Mouse (Mus musculus) embryo, embryonic 11 days (tissue): ENCODE data around the gene Atp1b2.
"Not testable (repeated sequence)": the region's sequence is repeated elsewhere in the genome, so short reads cannot be mapped to it uniquely, and the experiment has no call there.

Source experiments
- DNase-seq: peaks from one replicate; pipeline ENCODE4 v3.0.0-alpha.2; 2015

Atp1b2 gene

DNA sequence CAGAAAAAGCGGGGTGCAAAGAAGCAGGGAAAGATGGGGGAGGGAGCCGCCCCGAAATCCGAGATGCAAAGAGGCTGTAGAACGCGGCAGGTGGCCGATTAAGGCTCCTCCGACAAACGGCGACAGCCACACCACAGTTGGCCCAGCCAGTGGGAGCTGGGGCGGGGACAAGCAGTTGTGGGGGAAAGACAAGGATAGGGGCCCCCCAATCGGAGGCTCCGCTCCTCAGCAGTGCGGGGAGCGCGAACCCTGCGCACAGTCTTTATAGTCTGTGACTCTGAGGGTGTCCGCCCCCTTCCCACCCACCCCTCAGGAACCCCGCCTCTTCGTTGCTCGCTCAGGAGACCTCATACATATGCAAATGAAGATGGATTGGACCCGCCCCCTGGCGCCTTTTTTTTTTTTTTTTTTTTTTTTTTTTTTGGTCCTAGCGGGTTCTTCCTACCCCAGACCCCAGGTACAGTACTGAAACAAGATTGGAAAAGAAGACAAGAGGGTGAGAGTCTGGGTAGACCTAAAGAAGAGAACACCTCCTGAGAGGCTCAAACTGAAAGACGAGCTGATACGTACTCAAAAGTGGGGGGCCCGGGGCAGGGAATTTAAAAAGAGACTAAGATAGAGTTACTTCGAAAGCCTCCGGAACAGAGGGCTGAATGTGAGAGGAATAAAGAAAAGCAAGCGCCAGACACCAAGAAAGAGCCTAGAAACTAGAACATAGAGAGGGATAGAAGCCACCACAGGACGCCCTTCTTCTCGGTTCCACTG lies at the start of gene Atp1b2:
TSS of gene Atp1b2 (minus strand) at position 217 of the 765 bp plus-strand sequence.
- DNase-seq: peak; percentile 87

DNA sequence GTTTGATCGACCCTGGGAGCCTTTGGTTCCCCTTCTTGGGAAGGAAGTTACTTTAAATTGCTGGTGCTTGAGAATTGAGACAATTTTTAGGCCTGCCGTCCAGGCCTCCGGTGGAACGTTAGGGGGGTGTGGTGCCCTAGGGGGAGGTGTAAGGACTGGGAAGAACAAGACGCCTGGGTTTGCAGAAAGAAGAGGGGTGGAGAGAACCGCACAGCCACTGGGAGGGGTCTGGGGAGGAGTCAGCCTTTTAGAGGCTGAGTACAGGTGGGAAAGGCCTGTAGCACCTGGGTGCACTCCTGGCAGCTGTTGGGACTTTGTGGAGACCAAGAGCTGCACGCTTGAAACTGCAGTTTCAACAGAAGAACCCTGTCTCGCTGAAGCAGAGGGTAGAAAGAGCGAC lies 49.0 kb upstream of the Atp1b2 start:
- peak; percentile 8 for DNase-seq

DNA sequence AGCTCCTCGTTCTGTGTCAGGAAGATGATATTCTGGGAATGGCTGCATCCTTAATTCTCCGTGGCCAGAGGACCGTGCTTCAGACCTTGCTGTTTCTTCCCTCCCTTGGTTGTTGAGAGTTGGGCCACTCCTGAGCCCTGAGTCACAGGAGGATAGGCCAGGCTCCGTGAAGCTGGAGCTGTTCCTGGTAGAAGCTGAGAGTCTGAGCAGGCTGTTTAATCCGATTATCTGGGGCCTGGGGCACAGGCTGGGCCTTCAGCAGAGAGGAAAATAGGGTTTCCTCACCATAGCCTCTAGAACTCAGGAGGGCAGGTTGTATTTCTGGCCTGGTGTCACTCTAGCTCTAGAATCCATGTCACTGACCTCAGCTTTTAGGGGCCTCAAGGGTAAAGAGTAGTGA lies 47.7 kb upstream of the Atp1b2 start:
- peak; percentile 12 for DNase-seq

DNA sequence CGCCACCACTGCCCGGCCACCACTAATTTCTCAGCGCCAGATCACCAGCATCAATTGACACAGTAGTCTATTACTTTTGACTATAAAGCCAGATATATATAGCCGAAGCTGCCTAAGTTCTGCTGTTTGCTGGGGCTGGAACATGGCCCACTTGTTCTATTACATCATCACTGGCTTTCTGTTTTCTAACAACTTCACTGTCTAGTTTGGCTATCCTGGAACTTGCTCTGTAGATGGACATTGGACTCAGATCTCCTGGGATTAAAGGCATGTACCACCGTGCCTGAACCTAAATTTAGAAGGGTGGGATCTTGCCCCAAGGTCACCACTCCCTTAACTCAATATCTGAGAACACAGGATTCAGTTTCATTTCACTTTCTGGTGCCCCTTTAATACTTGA lies 40.1 kb upstream of the Atp1b2 start:
- no peak for DNase-seq

DNA sequence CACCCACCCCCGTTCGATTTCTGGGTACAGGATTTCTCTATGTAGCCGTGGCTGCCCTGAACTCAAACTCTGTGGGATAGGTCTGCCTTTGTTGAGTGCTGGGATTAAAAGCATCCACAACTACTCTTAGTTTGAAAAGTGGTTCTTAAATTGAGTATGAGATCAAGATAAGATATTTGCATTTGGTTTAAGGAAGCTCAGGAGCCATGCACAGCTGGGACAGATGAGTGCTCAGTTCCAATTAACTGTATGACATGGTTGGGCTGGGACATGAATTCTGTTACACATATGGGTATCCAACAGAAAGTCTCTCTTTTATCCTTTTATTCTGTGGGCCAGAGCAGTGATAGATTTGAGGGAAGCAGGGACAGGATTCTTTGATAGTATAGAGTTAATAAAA lies 29.7 kb upstream of the Atp1b2 start:
- no peak for DNase-seq

DNA sequence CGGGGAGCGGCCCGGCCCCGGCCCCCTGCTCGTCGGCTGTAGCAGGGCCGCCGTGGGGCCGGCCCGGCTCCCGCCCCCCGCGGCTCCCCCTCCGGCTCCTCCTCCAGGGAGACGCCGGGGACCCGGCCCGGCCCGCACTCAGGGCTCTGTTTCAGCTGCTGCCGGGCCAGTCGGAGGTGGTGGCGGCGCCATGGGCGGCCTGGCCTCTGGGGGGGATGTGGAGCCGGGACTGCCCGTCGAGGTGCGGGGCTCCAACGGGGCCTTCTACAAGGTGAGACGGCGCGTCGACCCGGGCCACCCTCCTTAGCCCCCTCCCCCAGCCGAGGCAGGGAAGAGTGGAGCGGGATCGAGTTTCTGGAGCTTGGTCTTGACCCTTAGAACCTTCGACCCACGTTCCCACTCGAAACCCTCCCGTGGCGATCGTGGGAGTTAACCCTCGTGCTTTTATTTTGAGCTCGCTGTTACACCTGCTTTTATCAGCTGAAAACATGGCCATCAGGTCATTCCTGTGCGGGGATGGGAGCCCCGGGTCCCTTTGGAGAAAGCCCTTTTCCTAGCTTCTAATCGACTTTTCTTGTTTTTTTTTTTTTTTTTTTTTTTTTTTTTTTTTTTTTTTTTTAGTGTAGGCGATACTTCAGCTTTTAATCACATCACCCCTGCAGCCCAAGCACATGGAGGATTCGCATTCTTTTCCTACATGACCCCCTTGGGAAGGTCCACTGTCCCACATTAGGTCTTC lies 27.6 kb upstream of the Atp1b2 start:
- no peak for DNase-seq

DNA sequence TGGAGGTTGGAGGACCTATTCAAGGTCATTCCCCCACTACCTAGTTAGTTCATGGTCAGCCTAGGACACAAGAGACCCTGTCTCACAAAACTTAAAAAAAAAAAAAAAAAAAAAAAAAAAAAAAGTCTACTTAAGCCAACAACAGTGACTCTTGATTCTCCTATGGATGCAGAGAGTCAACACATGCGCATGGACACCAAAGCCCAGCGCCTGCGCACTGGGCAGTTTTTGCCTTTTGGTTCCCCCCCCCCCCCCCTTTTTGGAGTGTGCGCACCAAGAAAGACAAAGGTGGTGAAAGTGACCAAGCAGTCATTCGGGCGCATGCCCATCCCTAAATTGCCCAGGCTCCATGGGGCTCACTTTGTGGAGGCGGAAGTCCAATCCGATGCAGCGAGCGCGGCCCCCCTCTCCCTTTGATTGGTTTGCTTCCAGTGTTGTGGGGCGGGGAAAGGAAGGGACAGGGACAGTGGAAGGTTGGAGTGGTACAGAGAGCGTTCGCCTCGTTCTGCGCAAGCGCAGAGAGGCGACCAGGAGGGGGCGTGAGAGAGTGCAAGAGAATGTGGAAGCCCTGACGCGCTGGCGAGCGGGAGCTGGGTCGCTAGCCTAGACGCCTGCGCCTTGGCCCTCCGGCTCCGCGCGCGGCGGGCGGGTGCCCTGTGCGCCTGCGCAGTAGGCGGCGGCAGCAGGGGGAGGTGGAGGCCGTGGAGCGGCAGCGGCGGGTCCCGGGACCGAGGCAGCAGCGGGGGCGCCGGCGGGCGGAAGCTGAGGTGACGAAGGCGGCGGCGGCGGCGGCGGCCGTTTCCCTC lies 26.7 kb upstream of the Atp1b2 start, which contains the start of gene Fxr2:
TSS of gene Fxr2 (plus strand) at position 707 of the 806 bp plus-strand sequence.
- peak; percentile 99 for DNase-seq

DNA sequence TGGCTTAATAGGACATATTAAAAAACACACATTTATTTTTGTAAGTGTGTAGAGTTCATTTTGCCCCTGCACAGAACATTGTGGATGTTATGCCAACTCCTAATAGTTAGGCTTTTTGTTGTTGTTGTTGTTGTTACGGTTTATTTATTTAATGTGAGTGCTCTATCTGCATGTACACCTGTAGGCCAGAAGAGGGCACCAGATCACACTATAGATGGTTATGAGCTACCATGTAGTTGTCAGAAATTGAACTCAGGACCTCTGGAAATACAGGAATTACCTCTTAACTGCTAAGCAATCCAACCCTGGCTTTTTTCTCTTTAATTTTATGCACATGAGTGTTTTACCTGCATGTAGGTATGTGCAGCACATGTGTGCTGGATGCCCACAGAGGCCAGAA lies 24.1 kb upstream of the Atp1b2 start:
- peak; percentile 21 for DNase-seq

DNA sequence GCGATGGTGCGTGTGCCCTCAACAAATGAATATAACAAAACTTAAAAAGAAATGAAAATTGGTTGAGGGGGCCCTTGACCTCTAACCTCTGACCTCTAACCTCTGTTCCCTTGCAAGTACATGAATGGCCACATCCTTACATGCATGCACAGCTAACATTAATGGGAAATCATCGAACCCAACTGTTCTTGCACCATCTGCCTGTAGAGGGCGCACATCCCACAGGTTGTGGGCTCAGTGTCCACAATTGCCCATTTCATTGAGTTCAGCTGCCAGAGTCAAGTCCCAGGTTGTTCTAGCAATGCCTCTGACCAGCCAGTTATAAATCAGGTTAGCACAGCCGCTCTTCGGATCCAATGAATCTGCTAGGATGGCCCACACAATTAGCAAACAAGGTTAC lies 22.5 kb upstream of the Atp1b2 start:
- peak; percentile 89 for DNase-seq

DNA sequence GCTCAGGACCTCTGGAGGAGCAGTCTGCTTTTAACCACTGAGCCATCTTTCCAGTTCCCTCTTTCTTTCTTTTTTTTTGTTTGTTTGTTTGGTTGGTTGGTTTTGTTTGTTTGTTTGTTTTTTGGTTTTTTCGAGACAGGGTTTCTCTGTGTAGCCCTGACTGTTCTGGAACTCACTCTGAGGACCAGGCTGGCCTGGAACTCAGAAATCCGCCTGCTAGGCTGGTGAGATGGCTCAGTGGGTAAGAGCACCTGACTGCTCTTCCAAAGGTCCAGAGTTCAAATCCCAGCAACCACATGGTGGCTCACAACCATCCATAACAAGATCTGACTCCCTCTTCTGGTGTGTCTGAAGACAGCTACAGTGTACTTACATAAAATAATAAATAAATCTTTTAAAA lies 18.6 kb upstream of the Atp1b2 start:
- DNase-seq: not testable (repeated sequence)

DNA sequence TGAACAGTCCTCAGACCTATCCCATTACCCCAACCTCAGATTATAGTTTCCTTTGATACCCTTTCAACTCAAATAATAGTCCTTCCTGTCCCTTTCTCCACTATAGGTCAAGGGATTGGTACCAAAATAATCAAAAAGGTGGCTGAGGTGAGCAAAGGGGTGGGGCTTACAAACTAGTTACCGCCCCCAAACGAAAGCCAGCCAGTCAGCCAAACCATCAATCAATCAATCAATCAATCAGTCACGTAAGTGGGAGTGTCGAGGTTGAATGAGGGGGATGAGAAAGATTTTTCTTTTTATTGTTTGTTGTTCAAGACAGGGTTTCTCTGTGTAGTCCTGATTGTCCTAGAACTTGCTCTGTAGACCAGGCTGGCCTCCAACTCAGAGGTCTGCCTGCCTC lies 17.3 kb upstream of the Atp1b2 start:
- DNase-seq: no peak

DNA sequence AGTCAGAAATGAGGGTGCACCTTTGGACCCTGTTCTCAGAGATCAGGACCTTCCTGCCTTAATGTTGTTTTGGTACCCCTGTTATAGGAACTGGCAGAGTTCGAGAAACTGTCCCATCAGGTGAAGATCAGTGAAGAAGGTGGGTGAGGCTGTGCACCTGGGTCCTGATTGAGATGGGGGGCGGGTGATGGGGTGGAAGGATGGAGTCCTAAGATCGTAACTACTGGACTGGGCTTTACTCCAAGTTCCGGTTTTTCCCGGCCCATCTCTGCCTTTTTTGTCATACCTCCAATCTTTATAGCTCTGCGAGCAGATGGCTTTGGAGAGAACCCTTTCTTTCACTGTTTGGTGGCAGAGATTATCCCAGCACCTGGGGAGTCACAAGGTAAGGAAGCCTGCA lies 16.7 kb upstream of the Atp1b2 start:
- no peak for DNase-seq

DNA sequence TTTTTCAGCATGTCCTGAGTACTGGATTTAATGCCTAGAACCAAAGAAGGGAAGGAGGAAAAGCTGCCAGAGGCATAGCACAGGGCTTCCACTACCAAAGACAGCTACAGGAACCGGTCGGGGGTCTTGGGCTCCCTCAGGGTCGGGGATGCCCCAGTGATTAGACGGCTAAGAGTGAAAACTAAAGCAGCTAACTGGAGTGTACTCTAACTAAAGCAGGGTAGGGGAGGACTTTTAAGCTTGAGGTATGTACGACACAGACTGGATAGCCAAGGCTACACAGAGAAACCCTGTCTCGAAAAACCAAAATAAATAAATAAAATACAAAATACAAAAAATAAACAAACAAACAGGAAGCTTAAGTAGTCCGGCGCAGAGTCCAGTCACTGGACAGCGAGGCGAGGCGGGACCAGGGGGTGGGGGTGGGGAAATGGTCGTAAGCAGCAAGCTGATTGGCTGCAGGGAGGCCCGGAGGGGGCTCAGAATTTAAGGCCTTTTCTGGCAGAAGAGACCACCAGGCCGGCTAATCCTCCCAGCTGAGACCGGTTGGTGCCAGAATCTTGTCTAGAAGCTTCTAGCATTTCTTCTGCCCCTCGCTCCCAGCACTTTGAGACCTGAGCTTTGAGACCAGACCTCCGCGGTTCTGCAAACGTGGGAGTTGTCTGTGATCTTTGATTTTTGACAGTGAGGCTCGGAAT lies 16.0 kb upstream of the Atp1b2 start, which contains the start of gene Sat2:
TSS of gene Sat2 (plus strand) at position 454 of the 698 bp plus-strand sequence.
- DNase-seq: peak; percentile 93

DNA sequence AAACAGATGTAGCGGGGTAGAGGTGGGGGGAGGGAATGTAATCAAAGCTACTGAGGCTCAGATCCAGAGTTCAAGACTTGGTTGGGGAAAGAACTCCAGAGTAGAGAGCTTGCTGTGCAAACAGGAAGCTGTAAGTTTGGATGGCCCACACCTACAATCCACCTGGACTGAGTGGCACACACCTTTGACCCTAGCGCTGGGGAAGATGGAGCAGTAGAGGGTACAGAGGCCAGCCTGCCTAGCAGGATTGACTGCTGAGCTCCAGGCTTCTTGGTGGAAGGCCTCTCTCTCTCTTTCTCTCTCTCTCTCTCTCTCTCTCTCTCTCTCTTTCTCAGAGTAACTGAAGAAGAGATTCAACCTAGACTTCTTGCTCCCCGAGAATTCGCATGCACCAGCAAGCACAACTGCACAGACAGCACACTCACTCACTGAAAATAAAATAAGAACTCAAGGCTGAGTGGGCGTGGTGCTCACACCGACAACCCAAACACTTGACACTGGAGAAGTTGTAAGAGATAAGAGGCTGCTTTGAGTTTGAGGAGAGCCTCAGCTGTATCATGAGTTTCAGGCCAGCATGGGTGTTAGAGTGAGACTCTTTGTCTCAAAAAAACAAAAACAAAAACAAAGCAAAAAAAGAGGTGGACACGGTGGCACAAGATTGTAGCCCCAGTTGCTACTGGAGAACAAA lies 14.8 kb upstream of the Atp1b2 start:
- DNase-seq: no peak

DNA sequence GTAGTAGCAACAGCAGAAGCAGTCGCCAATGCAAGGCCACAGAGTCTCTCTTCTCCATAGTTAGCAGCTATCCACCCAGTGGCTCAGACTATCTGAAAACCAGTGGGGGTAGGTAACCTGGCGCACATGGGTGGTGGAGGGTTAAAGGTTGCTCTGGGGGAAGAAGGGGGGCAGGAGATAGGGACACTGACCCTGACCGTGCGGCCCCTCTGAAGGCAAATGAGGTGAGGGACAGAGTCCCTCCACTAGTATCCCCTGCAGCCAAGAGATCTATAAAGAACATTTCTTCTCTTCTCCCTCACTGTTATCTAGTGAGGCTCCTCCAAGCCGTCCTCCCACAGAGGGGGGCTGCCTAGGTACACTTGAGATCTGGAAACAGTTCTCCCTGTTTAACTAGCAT lies 12.1 kb upstream of the Atp1b2 start, which contains the start of gene Shbg:
TSS of gene Shbg (minus strand) at position 101 of the 400 bp plus-strand sequence.
- no peak for DNase-seq

DNA sequence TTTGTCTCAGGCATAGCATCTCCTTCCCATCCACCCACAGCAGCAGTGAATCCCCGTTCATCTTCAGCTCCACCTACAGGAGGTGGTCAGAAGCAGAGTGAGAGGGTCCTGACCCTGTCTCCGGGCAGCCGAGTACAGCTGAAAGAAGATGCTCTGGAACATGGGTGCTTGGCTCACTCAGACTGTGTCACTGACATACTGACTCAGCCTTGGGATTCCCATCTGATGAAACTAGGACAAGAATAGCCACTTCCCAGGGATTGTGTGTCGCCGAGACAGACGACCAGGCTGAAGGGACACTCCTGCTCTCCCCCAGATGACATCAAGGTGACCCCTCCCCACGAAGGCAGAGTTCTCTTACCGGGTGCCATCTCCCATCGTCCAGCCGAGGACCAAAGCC lies 11.0 kb upstream of the Atp1b2 start:
- no peak for DNase-seq

DNA sequence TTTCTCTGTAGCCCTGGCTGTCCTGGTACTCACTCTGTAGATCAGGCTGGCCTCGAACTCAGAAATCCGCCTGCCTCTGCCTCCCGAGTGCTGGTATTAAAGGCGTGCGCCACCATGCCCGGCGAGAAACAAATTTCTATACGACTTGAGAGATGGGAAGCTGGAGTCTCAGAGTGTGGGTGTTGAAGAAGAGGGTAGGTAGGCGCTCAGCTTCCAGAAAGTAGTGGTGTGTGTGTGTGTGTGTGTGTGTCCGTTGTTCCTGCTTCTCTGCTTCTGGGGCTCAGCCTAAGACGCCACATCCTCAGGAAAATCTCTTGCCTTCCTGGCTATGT lies 8.5 kb upstream of the Atp1b2 start:
- DNase-seq: not testable (repeated sequence)

DNA sequence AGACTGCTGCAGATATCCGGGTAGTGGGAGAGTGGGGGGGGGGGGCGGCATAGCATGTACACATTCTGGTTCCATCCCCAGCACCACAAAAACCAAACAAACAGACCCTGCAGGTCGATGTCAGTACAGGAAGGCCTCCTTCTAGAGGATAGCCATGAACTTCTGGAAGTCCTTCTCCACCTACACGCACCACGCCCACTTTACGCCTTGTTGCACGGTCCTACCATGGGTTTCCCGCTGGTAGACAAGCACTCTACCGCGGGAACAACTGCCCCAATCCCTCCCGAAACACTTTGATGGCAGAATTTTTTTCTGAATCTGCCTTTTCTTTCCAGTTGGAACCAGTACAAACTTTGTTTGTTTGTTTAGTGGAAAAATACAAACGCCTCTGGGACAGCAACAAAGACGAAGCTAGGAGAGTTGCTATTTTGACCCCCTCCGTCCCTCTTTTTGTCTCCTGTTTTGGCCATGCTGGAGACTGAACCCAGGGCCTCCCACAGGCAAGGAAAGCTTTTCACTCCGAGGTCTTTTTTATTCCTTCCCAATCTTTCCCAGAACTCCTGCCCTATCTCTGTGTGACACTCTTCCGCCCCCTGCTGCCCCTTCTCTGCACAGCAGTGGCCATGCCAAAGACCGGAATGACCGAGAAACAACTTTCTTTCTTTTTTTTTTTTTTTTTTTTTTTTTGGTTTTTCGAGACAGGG lies 8.0 kb upstream of the Atp1b2 start:
- peak; percentile 86 for DNase-seq

DNA sequence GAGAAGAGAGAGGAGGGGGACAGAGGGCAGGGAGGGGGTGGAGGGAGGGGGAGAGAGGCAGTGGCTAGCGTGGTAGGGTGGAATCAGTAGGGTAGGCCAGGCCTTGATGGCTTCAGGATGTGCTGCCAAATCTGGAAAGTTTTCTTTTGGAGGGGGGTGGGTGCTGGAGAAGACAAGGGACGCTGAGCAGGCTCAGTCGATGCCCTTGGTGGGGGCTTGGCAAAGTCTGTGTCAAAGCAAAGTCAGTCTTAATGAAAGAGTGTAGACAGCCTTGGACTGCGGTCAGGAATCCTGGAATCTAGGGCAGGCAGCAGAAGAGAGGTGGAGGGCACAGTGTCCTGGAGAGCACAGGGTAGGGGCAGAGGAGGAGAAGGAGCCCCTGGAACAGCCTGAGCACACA lies 5.2 kb upstream of the Atp1b2 start:
- no peak for DNase-seq

DNA sequence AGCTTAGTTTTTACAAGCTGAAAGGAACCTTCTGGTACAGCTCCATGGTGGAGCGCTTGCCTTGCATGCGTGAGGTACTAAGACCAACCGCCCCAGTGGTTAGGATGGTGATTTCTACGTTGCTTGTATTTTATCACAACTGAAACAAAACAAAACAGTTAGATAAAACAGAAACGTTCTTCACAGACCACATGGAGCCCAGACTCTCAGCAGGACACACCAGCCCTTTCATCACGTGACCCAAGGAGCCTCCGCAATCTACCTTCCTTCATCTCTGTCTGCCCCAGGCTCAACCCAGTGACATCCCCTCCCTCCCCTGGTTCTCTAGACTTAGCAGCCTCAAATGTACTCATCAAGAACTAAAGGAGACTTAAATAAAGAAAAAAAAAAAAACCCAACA lies 3.7 kb upstream of the Atp1b2 start:
- no peak for DNase-seq

DNA sequence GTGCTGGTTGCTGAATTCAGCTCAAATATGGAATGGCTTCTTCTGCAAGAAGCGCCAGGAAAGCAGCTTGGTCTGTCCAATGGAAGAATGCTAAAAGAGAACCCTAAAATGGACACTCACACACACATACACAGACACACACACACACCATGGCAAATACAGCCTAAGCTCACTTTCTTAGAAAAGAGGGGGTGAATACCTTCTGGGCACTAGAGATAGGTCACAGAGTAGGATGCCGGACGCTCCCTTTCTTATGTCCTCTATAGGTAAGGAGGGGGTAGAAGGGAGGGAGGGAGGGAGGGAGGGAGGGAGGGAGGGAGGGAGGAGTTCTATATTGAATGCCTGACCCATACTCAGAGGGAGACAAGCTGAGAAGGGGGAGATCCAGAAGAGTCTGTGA lies 2.8 kb upstream of the Atp1b2 start:
- DNase-seq: no peak

DNA sequence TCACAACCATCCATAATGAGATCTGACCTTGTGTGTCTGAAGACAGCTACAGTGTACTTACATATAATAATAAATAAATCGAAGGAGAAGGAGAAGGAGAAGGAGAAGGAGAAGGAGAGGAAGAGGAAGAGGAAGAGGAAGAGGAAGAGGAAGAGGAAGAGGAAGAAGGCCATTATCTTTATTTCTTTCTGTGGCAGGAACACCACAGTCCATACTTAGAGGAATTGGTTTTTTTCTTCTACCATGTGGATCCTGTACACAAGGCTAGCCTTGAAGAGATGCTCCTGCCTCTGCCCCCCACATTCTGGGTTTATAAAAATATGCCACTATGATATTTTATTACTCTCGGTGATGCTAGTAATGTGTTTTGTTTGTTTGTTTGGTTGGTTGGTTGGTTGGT lies 1.1 kb upstream of the Atp1b2 start:
- DNase-seq: no peak
